Mouse (Mus musculus): ENCODE results near the gene Nfkbiz. TPM values are rescaled to one million over a fixed set of nuclear protein-coding genes. Genes with fewer than 3 reads are reported as not detected.
A peak's percentile ranks its signal among the peaks of the same experiment; 100 is the strongest.

The Nfkbiz gene
- total RNA-seq, 1 experiment from 2014 or later: 280 TPM

GRCm38 (mm10) chr16:55837168-55837567 is 1.5 kb downstream of the Nfkbiz start:
- ATAC-seq (replicated peaks; ENCODE audit: insufficient number of reproducible peaks, low FRiP score, low TSS enrichment, poor library complexity, severe bottlenecking): no peak

DNA sequence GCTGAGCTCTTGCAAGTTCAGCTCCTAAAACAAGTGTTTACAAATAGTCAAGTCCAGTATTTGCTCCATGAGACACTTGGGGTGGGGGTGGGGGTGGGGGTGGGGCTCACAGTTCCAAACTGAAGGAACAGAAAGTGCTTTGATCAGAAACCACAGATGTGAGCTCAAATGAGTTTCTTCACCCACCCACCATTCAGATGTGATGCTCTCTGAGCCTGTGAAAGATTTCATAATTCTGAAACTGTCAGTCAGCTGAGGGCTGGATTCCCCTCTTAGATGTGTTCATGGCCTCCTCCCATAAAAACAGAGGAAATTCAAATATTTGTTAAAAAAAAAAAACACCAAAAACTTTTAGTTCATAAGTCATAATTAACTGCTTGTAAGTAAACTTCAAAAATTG is 2.9 kb downstream of the Nfkbiz start:
- peak; percentile 52 for ATAC-seq (replicated peaks; ENCODE audit: insufficient number of reproducible peaks, low FRiP score, low TSS enrichment, poor library complexity, severe bottlenecking)

DNA sequence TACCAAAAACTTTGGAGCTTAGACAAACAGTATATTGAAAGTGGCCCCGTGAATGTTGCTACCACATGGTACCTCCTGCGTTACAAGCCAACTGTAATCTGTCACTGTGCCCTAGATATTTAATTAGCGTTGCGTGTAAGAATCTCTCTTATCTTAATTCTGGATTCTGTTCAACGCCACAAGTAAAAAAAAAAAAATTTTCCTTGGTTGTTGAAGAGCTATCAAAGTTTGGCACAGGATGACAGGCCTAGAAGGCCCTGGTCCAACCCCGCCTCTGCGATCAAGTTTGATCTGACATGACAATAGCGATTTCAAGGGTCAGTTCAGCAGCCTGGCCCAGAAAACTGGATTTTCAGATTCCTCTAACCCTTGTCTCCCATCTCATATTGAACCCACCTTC is 6.1 kb downstream of the Nfkbiz start:
- ATAC-seq (replicated peaks; ENCODE audit: insufficient number of reproducible peaks, low FRiP score, low TSS enrichment, poor library complexity, severe bottlenecking): no peak

DNA sequence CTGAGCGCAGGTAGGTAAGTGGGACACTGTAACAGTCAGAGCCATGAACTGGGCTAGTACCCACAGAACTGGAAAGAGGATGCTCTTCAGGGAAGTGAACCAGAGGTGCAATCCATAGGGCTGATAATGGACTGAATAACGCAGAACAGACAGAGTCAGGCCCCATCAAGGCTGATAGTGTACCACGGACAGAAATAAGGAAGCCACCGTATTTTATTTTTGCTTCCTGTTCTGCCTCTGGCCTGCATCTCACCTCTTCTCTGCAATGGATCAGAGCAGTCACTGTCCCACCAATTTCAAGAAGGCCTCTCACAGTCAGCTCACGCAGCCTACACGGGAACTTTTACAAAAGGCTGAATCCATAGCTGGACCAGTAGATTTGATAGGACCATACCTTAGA is 6.7 kb downstream of the Nfkbiz start:
- peak; percentile 66 for ATAC-seq (replicated peaks; ENCODE audit: insufficient number of reproducible peaks, low FRiP score, low TSS enrichment, poor library complexity, severe bottlenecking)

- no peak for ATAC-seq (replicated peaks; ENCODE audit: insufficient number of reproducible peaks, low FRiP score, low TSS enrichment, poor library complexity, severe bottlenecking)
Measured at GRCm38 (mm10) chr16:55831451-55831850, 7.2 kb downstream of the Nfkbiz start.

GRCm38 (mm10) chr16:55823398-55824155 is 15.1 kb downstream of the Nfkbiz start:
- ATAC-seq (replicated peaks; ENCODE audit: insufficient number of reproducible peaks, low FRiP score, low TSS enrichment, poor library complexity, severe bottlenecking): no peak

DNA sequence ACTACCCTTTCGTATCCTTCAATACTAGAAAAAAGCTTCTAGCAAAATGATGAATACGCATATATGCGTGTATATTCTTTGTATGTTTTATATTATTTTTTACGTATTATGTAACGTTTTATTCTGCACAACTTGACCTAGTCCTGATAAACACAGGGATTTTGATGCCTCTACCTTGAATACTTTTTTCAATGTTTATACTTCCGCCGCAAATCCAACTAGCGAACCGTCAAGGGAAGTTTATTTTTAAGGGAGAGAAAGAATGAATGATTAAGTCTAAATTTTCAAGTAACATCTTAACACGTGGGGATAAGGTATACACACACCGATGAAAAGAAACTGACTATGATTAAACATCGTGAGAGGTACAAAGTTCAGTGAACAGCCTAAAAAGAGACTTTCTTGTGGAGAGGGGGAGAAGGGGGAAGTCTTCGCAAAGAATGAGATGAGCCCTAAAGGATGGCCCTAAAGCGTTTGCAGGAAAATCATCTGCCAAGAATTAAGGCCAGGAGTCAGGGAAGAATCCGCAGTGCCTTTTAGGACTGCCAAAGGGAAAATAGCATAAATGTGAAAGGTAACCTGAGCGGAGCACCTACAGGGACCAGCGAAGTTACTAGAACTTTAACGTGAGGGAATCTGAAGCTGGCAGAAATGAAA is 15.8 kb downstream of the Nfkbiz start:
- ATAC-seq (replicated peaks; ENCODE audit: insufficient number of reproducible peaks, low FRiP score, low TSS enrichment, poor library complexity, severe bottlenecking): no peak

DNA sequence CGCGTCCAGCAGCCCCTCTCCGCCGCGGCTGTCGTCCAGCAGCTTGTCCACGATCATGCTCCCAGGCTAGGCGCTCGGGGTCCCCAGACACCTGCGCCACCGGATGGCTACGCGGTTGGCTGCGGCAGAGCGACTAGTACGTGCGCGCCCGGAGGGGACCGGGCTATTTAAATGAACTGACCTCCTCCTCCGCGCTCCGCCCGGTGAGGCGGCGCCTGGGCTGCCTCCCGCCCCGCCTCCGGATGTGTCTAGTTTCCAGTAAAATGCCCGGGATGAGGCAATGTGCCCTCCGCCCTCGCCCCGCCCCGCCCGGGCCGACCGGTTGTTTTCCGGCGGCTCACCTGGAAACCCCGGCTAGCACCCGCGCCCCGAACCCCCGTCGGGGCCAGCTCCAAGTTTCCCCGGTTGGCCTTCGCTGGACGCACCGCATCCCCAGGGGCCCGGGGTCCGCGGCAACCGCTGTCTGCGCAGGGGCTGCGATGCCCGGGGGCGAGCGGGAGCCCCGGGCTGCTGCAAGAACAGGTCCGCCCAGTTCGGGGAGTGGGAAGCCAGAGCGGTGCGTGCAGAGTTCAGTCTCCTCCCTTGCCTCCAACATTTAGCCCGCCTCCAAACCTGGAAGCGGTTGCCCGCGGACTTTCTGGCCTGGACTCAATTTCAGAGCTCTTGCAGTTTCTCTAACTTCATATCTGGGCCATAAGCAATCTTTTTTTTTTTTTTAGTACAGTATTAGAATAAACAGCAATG is 16.5 kb downstream of the Nfkbiz start:
- peak; percentile 81 for ATAC-seq (replicated peaks; ENCODE audit: insufficient number of reproducible peaks, low FRiP score, low TSS enrichment, poor library complexity, severe bottlenecking)

DNA sequence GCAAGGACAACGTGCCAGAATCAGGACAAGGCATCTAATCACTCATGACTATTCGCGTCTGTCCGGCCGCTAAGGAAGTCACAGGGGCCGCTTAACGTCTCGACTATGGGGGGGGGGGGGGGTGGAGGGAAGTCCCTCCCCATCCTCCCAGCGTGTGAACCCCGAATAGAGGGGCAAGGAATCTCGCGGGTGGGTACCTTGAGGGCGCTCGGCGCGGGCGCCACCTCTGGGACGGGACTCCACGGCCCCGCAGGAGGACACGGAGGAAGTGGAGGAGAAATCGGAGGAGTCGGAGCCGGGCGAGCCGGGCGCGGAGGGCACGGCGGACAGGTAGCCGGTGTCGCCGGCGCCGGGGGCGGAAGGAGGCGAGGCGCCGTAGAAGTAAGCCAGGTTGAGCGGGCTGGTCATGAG is 17.1 kb downstream of the Nfkbiz start:
- ATAC-seq (replicated peaks; ENCODE audit: insufficient number of reproducible peaks, low FRiP score, low TSS enrichment, poor library complexity, severe bottlenecking): no peak

DNA sequence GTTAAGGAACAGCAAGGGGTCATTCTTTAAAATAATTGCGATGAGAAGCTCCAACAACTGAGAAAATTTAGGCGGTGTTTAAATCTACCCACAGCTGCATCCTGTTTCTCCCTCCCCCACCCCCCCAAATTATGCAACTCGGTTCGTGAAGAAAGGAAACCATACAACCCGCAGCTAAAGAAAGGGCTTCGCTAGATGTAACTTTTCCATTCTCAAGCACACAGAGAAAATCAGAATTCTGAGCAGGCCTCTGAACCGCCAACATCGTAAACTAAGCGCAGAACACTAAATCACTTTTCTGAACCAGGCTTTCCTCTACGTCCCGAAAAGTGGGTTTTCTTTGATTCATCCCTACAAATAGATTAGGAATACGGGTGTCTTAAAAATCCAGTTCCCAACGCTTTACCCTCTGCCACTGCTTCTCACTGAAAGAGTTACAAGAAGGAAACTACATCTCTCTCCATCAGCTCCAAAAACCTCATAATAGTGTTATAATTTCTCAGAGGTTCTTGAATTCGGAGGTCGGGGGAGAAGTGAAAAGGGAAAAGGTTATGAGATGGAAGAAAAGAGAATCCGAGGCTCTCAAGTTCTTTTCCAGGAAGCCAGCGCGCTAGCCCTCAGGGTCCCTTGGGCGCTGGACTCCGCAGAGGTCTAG is 17.7 kb downstream of the Nfkbiz start:
- no peak for ATAC-seq (replicated peaks; ENCODE audit: insufficient number of reproducible peaks, low FRiP score, low TSS enrichment, poor library complexity, severe bottlenecking)

DNA sequence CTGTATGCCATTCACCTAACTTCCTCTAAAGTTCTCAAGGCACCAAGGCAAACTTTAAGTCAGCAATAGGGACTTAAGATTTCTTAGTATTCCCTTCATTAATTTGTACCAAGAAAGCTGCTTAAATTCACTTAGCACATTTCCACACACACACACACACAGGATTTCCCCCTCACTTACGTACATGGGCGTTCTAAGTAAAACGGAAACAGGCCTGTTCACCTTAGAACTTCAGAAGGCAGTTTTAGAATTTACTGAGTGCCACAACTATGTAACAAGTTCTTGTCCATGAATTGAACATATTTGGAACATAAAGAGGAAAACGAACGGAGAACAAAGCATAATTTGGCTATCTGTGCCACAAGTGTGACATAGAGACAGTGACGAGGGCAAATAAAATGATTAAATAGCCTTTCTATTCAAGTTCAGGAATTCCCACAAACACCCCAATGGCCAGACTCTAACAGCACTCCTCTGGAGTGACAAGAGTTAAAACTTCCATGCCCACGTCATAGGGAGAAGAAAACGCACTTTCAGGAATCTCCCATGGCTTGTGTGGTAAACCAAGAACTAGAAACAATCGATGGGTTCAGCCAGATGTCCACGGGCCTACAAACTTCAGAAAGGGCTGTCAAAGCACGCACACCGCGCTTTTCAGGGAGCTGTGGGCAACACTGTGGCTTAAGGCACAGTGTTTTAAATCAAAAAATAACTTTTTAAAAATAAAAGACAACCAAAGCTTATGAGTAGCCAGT is 18.4 kb downstream of the Nfkbiz start:
- ATAC-seq (replicated peaks; ENCODE audit: insufficient number of reproducible peaks, low FRiP score, low TSS enrichment, poor library complexity, severe bottlenecking): no peak

DNA sequence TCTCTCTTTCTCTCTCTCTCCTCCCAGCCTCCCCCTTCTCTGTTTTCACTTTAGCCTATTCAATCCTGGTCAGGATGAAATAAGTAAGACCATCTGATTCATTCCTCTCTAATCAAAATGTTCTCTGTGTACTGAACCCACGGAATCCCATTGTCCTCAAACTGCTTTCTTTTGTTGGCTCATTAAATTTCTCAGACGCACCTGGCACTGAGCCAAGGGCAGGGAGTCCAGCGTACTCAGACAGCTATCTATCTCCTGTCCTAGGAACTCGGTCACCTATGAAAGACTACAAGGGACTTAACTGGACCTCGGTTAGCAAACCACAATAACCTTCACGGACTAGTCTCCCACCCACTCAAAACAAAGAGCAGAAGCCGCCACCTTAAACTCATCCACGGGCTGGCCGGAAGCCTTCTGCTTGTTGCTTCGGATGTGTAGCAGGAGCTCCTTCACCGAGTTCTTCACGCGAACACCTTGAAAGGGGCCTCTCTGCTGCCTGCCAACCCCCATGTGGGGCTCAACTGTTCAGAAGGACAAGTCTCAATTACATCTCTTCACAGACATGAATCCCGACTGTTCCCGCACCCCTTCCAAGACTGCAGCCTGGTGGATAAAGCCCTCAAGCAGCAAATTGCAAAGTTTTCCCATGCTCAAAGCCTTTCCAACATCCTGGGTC is 19.4 kb downstream of the Nfkbiz start:
- ATAC-seq (replicated peaks; ENCODE audit: insufficient number of reproducible peaks, low FRiP score, low TSS enrichment, poor library complexity, severe bottlenecking): no peak

DNA sequence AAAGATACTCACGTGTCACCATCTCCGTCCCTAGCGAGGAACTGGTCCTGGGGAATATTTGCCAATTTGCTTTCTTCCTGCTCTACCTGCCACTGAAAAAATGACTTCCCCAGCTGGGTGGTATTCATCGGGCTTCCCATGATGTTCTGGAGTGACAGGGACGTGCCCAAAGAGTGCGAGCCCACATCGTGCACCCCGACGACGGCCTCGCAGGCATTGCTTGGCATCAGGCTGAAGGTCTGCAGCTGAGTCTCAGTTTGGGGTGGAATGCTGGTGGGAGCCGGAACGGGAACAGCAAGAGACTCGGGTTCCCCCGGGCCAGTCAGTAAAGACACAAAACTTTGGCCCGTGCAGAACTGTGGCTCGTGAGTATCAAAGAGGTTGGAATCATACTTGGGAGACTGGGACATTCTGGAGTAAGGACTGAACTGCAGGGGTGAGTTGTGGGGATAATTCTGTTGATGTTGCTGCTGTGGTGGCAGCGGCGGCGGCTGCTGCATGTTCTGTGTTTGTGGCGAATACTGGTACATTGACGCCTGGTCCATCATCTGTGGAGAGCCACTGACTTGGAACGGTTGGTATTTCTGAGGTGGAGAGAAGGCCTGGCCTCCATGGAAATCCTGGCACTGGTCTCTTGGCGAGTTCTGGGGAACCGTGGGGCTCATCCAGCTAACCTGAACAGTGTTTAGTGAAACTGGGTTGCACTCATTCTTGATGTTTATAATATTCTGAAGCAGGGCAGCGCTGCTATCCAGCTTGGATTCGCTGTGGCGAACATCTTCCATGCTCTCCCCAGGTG is 20.8 kb downstream of the Nfkbiz start:
- no peak for ATAC-seq (replicated peaks; ENCODE audit: insufficient number of reproducible peaks, low FRiP score, low TSS enrichment, poor library complexity, severe bottlenecking)

- ATAC-seq (replicated peaks; ENCODE audit: insufficient number of reproducible peaks, low FRiP score, low TSS enrichment, poor library complexity, severe bottlenecking): no peak
Measured at GRCm38 (mm10) chr16:55816202-55816941, 22.3 kb downstream of the Nfkbiz start.

GRCm38 (mm10) chr16:55815466-55815865 is 23.2 kb downstream of the Nfkbiz start:
- no peak for ATAC-seq (replicated peaks; ENCODE audit: insufficient number of reproducible peaks, low FRiP score, low TSS enrichment, poor library complexity, severe bottlenecking)

DNA sequence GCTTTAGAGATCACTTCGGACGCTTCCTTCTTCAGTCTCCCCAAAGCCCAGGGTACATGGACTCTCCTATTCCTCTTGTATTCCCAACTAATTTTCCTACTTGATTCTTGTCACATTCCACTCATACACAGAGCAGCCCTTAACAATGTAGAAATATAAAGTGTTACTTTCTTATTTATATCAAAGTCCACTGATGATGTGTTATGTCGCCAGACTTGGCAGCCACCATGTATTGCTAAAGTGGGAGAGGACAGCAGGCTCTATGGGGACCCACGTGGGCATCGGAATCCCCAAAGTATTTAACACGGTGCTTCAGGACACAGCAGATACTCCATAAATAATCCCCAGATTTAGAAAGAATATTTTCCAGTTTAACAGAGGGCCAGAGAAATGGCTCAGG is 24.0 kb downstream of the Nfkbiz start:
- ATAC-seq (replicated peaks; ENCODE audit: insufficient number of reproducible peaks, low FRiP score, low TSS enrichment, poor library complexity, severe bottlenecking): no peak

- ATAC-seq (replicated peaks; ENCODE audit: insufficient number of reproducible peaks, low FRiP score, low TSS enrichment, poor library complexity, severe bottlenecking): no peak
Measured at GRCm38 (mm10) chr16:55813916-55814315, 24.8 kb downstream of the Nfkbiz start.
